Comparison of ENCODE assay signal across 8 mouse cellular contexts in the genomic region with DNA sequence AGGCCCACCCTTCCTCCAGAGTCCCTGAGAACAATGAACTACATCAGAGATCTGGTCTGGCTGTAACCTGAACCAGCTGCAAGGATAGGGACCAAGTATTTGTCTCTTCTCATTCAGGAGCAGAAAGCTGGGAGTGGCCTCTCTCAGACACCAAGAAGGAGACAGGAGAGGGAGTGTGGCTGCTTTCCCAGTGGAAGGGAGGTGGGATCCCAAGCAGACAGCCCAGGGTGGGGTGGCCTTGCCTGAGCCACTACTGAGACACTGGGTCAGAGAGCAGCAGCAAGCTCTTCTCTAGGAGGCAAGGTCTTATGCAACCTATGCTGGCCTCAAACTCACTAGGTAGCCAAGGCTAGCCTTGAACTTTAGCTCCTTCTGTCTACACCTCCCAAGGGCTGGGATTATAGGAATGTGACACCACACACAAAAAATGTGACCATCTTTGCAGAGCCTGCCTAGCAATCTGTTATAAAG.
DNase-seq lines count a peak whose midpoint lies in the region; ATAC-seq and TF ChIP-seq lines count a peak whose summit lies in the region.

No protein-coding gene starts in this region.

- peak overlapping the region; percentile 69 for H3K27ac ChIP-seq in forebrain, embryonic 10.5 days
- H3K27ac ChIP-seq in forebrain, embryonic 12.5 days, result no peak overlapping the region
- H3K27ac ChIP-seq in ES-Bruce4 (ENCODE audit: insufficient read depth, low read length), result peak overlapping the region; percentile 92

- TF ChIP-seq POLR2A in ES-Bruce4 (IDR thresholded peaks at IDR 0.05; ENCODE audit: insufficient read depth, low read length), result no peak

- peaks cover 24% of the 10 kb centered on the region for H3K4me1 ChIP-seq in forebrain, embryonic 10.5 days
- peaks cover 10% of the 10 kb centered on the region for H3K4me1 ChIP-seq in forebrain, embryonic 12.5 days
- peaks cover 6% of the 10 kb centered on the region for H3K4me1 ChIP-seq in ES-Bruce4 (ENCODE audit: control insufficient read depth, insufficient read depth, low read length)

- H3K36me3 ChIP-seq in forebrain, embryonic 10.5 days (replicated peaks), result no peaks in the 10 kb centered on the region
- no peaks in the 10 kb centered on the region for H3K36me3 ChIP-seq in forebrain, embryonic 12.5 days (replicated peaks)
- no peaks in the 10 kb centered on the region for H3K36me3 ChIP-seq in ES-Bruce4 (ENCODE audit: control insufficient read depth, insufficient read depth, low read length, poor library complexity, severe bottlenecking)

- no peaks in the 10 kb centered on the region; the same call in 1 of the 2 replicates for H3K9me3 ChIP-seq in forebrain, embryonic 10.5 days
- H3K9me3 ChIP-seq in forebrain, embryonic 12.5 days, result no peaks in the 10 kb centered on the region
- H3K9me3 ChIP-seq in ES-Bruce4 (replicated peaks; ENCODE audit: control insufficient read depth, insufficient read depth, low read length, poor library complexity, severe bottlenecking), result no peaks in the 10 kb centered on the region

- no peak for TF ChIP-seq CTCF in ES-Bruce4 (IDR thresholded peaks at IDR 0.05; ENCODE audit: low read depth, low read length)

- DNase-seq in forebrain, embryonic 10.5 days (ENCODE audit: extremely low spot score, low spot score), result no peak
- peak; percentile 35 to 48 for DNase-seq in gastrocnemius, adult 8-10 months (ENCODE audit: low spot score in 2 of 2)
- peak; percentile 23 to 48 for DNase-seq in kidney, adult 8-10 months
- no peak for DNase-seq in layer of hippocampus, adult 18-20 months (ENCODE audit: low spot score in 2 of 2)

- H3K27me3 ChIP-seq in forebrain, embryonic 10.5 days (ENCODE audit: poor library complexity, severe bottlenecking), result no peaks in the 10 kb centered on the region
- H3K27me3 ChIP-seq in forebrain, embryonic 12.5 days, result no peaks in the 10 kb centered on the region
- no peaks in the 10 kb centered on the region for H3K27me3 ChIP-seq in ES-Bruce4 (ENCODE audit: control insufficient read depth, insufficient read depth, low read length, poor library complexity, severe bottlenecking)

- no peak for ATAC-seq in forebrain, embryonic 12.5 days (ENCODE audit: low FRiP score)
- ATAC-seq in megakaryocyte-erythroid progenitor cell, adult 5-6 weeks (replicated peaks; ENCODE audit: low FRiP score, low TSS enrichment, poor library complexity, severe bottlenecking), result no peak
- no peak for ATAC-seq in CD4-positive, CD25-positive, alpha-beta regulatory T cell, adult 4 months

- peak; percentile 69; the same call in 1 of the 2 replicates for TF ChIP-seq EP300 in ES-Bruce4 (IDR thresholded peaks at IDR 0.05; ENCODE audit: insufficient read depth, low read depth, low read length)

- H3K4me2 ChIP-seq in forebrain, embryonic 12.5 days, result no peak overlapping the region

- H3K9ac ChIP-seq in forebrain, embryonic 12.5 days, result no peak overlapping the region
- H3K9ac ChIP-seq in ES-Bruce4 (ENCODE audit: low read depth, poor library complexity, severe bottlenecking), result no peak overlapping the region

- no peak overlapping the region for H3K4me3 ChIP-seq in forebrain, embryonic 10.5 days
- H3K4me3 ChIP-seq in forebrain, embryonic 12.5 days (replicated peaks), result no peak overlapping the region
- no peak overlapping the region for H3K4me3 ChIP-seq in ES-Bruce4 (ENCODE audit: low read depth, low read length)

Comparison
In these comparisons a context has a peak if more than half of its experiments do, and no peak if none do; other contexts are left out.
1. DNase-seq: peak in gastrocnemius, adult 8-10 months (2 of 2) and kidney, adult 8-10 months (2 of 2); none in forebrain, embryonic 10.5 days (single experiment) and layer of hippocampus, adult 18-20 months (0 of 2).